Mouse (Mus musculus) C2C12 (cell line): Measurements from ENCODE around the gene Dapk1.

Experiments
- CEBPB ChIP-seq: IDR thresholded peaks from one replicate; pipeline ENCODE4 v1.6.1; 2011; ENCODE audit warnings: low read depth, mild to moderate bottlenecking, control low read depth, moderate library complexity
- CTCF ChIP-seq: IDR thresholded peaks from one replicate; pipeline ENCODE4 v1.5.1; 2011; ENCODE audit not compliant: control insufficient read depth, insufficient read depth, insufficient read length
- FOSL1 ChIP-seq: IDR thresholded peaks from one replicate; pipeline ENCODE4 v1.8.0; 2011; ENCODE audit warnings: mild to moderate bottlenecking, low read length; ENCODE audit not compliant: poor library complexity, insufficient read depth, severe bottlenecking
- MAX ChIP-seq: IDR thresholded peaks from one replicate; pipeline ENCODE4 v1.6.1; 2011; ENCODE audit warnings: mild to moderate bottlenecking, control low read depth
- USF1 ChIP-seq: IDR thresholded peaks from one replicate; pipeline ENCODE4 v1.6.1; 2011; ENCODE audit warnings: low read depth, mild to moderate bottlenecking, control low read depth, moderate library complexity

DNA sequence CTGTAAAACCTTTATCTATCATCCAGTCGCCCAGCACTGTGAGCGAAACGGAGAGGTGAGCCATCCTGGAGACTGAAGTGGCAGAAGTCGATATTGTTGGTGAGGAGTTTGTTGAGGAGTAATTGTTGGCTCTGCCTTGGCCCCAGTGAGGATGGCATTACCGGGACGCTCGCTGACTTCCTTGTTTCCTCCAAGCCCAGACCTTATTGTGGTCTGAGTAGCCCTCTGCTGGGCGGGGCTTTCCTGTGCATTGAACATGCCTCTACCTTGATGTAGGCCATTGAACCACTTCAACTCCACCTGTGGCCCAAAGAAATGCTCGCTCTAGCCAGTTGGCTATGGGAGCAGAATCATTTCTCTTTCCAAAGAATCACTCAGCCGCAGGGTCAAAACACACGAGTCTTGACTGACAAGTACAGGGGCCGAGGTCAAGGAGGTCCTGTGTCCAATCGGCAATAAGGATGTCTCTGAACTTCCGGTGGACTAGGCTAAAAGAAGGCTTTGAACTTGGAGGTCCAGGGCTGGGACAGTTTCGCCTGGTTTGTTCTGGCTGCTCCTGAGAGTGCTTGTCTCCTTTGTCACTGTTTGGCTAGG is 13.4 kb downstream of the Dapk1 start:
- TF ChIP-seq CTCF (no peak), FOSL1 (no peak), USF1 (no peak), MAX (no peak), CEBPB (no peak)
